ENCODE assay signal across 8 mouse cellular contexts in genomic region chr12:110600225-110600991, GRCm38 (mm10). TPM values are rescaled to one million over a fixed set of nuclear protein-coding genes. Genes with fewer than 3 reads are reported as not detected.
DNase-seq lines count a peak whose midpoint lies in the region; ATAC-seq and TF ChIP-seq lines count a peak whose summit lies in the region.

No protein-coding gene starts in this region.

- H3K27me3 ChIP-seq in heart, embryonic 12.5 days (replicated peaks): peaks cover 9% of the 10 kb centered on the region
- H3K27me3 ChIP-seq in CH12.LX (replicated peaks): no peaks in the 10 kb centered on the region
- no peaks in the 10 kb centered on the region for H3K27me3 ChIP-seq in embryonic facial prominence, embryonic 15.5 days
- peaks cover 6% of the 10 kb centered on the region; the same call in 1 of the 2 replicates for H3K27me3 ChIP-seq in limb, embryonic 15.5 days
- no peaks in the 10 kb centered on the region for H3K27me3 ChIP-seq in thymus, adult 2 months (ENCODE audit: control insufficient read depth, insufficient read depth, low read length)

- peak overlapping the region; percentile 99 for H3K4me3 ChIP-seq in heart, embryonic 12.5 days
- H3K4me3 ChIP-seq in CH12.LX (replicated peaks in 1 of 3; ENCODE audit: low read depth in 2 of 3, low read length in 2 of 3, poor library complexity in 1 of 3): peak overlapping the region; percentile 36 to 94 (median 62)
- H3K4me3 ChIP-seq in embryonic facial prominence, embryonic 15.5 days (replicated peaks): peak overlapping the region; percentile 100
- peak overlapping the region; percentile 100 for H3K4me3 ChIP-seq in limb, embryonic 15.5 days
- H3K4me3 ChIP-seq in thymus, adult 2 months (ENCODE audit: control insufficient read depth, insufficient read depth, low read length): no peak overlapping the region

- H3K9ac ChIP-seq in heart, embryonic 12.5 days: peak overlapping the region; percentile 99
- peak overlapping the region; percentile 3; the same call in 1 of the 2 replicates for H3K9ac ChIP-seq in CH12.LX (ENCODE audit: insufficient read depth, low read depth)
- H3K9ac ChIP-seq in embryonic facial prominence, embryonic 15.5 days: peak overlapping the region; percentile 100
- H3K9ac ChIP-seq in limb, embryonic 15.5 days: peak overlapping the region; percentile 26; the same call in 1 of the 2 replicates

- H3K9me3 ChIP-seq in heart, embryonic 12.5 days (replicated peaks): no peaks in the 10 kb centered on the region
- H3K9me3 ChIP-seq in CH12.LX (replicated peaks; ENCODE audit: low read length): no peaks in the 10 kb centered on the region
- no peaks in the 10 kb centered on the region for H3K9me3 ChIP-seq in embryonic facial prominence, embryonic 15.5 days (replicated peaks)
- no peaks in the 10 kb centered on the region for H3K9me3 ChIP-seq in limb, embryonic 15.5 days

- no peaks in the 10 kb centered on the region for H3K36me3 ChIP-seq in heart, embryonic 12.5 days
- peaks cover 0 to under 1% of the 10 kb centered on the region in 2 experiments for H3K36me3 ChIP-seq in CH12.LX (replicated peaks in 1 of 2; ENCODE audit: control insufficient read depth in 1 of 2, insufficient read depth in 1 of 2, low read length in 1 of 2)
- no peaks in the 10 kb centered on the region for H3K36me3 ChIP-seq in embryonic facial prominence, embryonic 15.5 days
- H3K36me3 ChIP-seq in limb, embryonic 15.5 days: no peaks in the 10 kb centered on the region
- H3K36me3 ChIP-seq in thymus, adult 2 months (ENCODE audit: control insufficient read depth, insufficient read depth, low read length): no peaks in the 10 kb centered on the region

- no peak for TF ChIP-seq RAD21 in CH12.LX (IDR thresholded peaks at IDR 0.05; ENCODE audit: low read depth, low read length)

- no peak for DNase-seq in heart, postnatal 14 days
- no peak for DNase-seq in CH12.LX (ENCODE audit: extremely low read depth)
- no peak for DNase-seq in ovary, postnatal 36 days (ENCODE audit: low spot score)
- DNase-seq in thymus, adult 2 months: no peak

- TF ChIP-seq EP300 in CH12.LX (IDR thresholded peaks at IDR 0.05; ENCODE audit: low read length): no peak

- in situ Hi-C loops in CH12.LX (cut with MboI; ENCODE audit: low pct_ligation_motif_present, low pct_unique_long_range_greater_than_20kb, low sequenced_read_pairs): no loop called here

- peaks cover 26% of the 10 kb centered on the region for H3K4me1 ChIP-seq in heart, embryonic 12.5 days (replicated peaks)
- H3K4me1 ChIP-seq in CH12.LX (ENCODE audit: control insufficient read depth in 1 of 2, insufficient read depth in 2 of 2): peaks cover 9 to 38% of the 10 kb centered on the region in 2 experiments
- H3K4me1 ChIP-seq in embryonic facial prominence, embryonic 15.5 days: peaks cover 22% of the 10 kb centered on the region
- H3K4me1 ChIP-seq in limb, embryonic 15.5 days: peaks cover 25% of the 10 kb centered on the region
- peaks cover 10% of the 10 kb centered on the region for H3K4me1 ChIP-seq in thymus, adult 2 months (replicated peaks; ENCODE audit: control insufficient read depth, insufficient read depth, low read length)

- dilution Hi-C loops in CH12.LX (cut with MboI; ENCODE audit: extremely low pct_ligation_motif_present, extremely low pct_unique_long_range_greater_than_20kb, low sequenced_read_pairs): no loop called here

- WGBS in heart, embryonic 12.5 days: 54% methylated on average over 13 of the region's 13 CpGs
- WGBS in embryonic facial prominence, embryonic 15.5 days: 58% methylated on average over 13 of the region's 13 CpGs
- WGBS in limb, embryonic 15.5 days: 58% methylated on average over 13 of the region's 13 CpGs
- WGBS in thymus, adult 2 months: 69% methylated on average over 13 of the region's 13 CpGs

- no peak for TF ChIP-seq CTCF in CH12.LX (conservative IDR thresholded peaks at IDR 0.05 in 1 of 2, IDR thresholded peaks at IDR 0.05 in 1 of 2; ENCODE audit: low read depth in 2 of 2, low read length in 2 of 2)
- no peak for TF ChIP-seq CTCF in thymus, adult 2 months (IDR thresholded peaks at IDR 0.05; ENCODE audit: borderline replicate concordance, control insufficient read depth, extremely low read depth, insufficient read depth, low read length, poor library complexity)

- H3K27ac ChIP-seq in heart, embryonic 12.5 days (ENCODE audit: poor library complexity, severe bottlenecking): no peak overlapping the region
- H3K27ac ChIP-seq in CH12.LX (ENCODE audit: insufficient read depth, low read depth): no peak overlapping the region
- no peak overlapping the region for H3K27ac ChIP-seq in embryonic facial prominence, embryonic 15.5 days (replicated peaks)
- no peak overlapping the region for H3K27ac ChIP-seq in limb, embryonic 15.5 days
- H3K27ac ChIP-seq in thymus, adult 2 months (ENCODE audit: control insufficient read depth, insufficient read depth, low read length): no peak overlapping the region

- intact Hi-C loops in heart, postnatal 14 days (cut with DNase I): no loop called here

- ATAC-seq in heart, embryonic 12.5 days (ENCODE audit: insufficient number of reproducible peaks, low FRiP score): no peak
- no peak for ATAC-seq in embryonic facial prominence, embryonic 15.5 days (ENCODE audit: insufficient number of reproducible peaks, low FRiP score, low TSS enrichment, low read depth)
- ATAC-seq in limb, embryonic 15.5 days (ENCODE audit: insufficient number of reproducible peaks, low FRiP score, low TSS enrichment, low read depth): no peak
- no peak for ATAC-seq in megakaryocyte progenitor cell, adult 5-6 weeks (replicated peaks; ENCODE audit: poor library complexity)

- peaks cover 32% of the 10 kb centered on the region for H3K79me2 ChIP-seq in CH12.LX (replicated peaks; ENCODE audit: control insufficient read depth, extremely low read depth, insufficient read depth, poor library complexity, severe bottlenecking)

- no peak for TF ChIP-seq POLR2A in CH12.LX (IDR thresholded peaks at IDR 0.05; ENCODE audit: low read depth, low read length)
- no peak for TF ChIP-seq POLR2A in thymus, adult 2 months (IDR thresholded peaks at IDR 0.05; ENCODE audit: control insufficient read depth, extremely low read depth, insufficient read depth, low read length, poor library complexity)

- peak overlapping the region; percentile 88 for H3K4me2 ChIP-seq in heart, embryonic 12.5 days
- peak overlapping the region; percentile 73 for H3K4me2 ChIP-seq in CH12.LX (ENCODE audit: insufficient read depth, low read depth, poor library complexity, severe bottlenecking)
- peak overlapping the region; percentile 54 for H3K4me2 ChIP-seq in embryonic facial prominence, embryonic 15.5 days (replicated peaks)
- H3K4me2 ChIP-seq in limb, embryonic 15.5 days: peak overlapping the region; percentile 70

TF ChIP-seq in CH12.LX, 34 proteins besides CTCF, POLR2A, EP300 and RAD21:
- TF ChIP-seq BHLHE40 (IDR thresholded peaks at IDR 0.05; ENCODE audit: low read depth, low read length) (no peak), ZKSCAN1 (IDR thresholded peaks at IDR 0.05; ENCODE audit: borderline replicate concordance, low read depth, low read length) (no peak), HCFC1 (IDR thresholded peaks at IDR 0.05; ENCODE audit: low read depth, low read length) (no peak), ETS1 (conservative IDR thresholded peaks at IDR 0.05; ENCODE audit: low read depth, low read length) (no peak), USF2 (conservative IDR thresholded peaks at IDR 0.05; ENCODE audit: low read depth, low read length) (no peak), MAX (IDR thresholded peaks at IDR 0.05; ENCODE audit: low read length) (no peak), MEF2A (IDR thresholded peaks at IDR 0.05; ENCODE audit: borderline replicate concordance, low read depth, low read length) (no peak), MAFK (IDR thresholded peaks at IDR 0.05; ENCODE audit: insufficient replicate concordance, low read length) (no peak), TCF12 (IDR thresholded peaks at IDR 0.05; ENCODE audit: low read depth, low read length) (no peak), ZMIZ1 (IDR thresholded peaks at IDR 0.05; ENCODE audit: low read depth, low read length) (no peak), RCOR1 (conservative IDR thresholded peaks at IDR 0.05; ENCODE audit: low read depth, low read length) (no peak), POLR2AphosphoS2 (IDR thresholded peaks at IDR 0.05; ENCODE audit: low read depth, low read length) (no peak), TBP (conservative IDR thresholded peaks at IDR 0.05; ENCODE audit: low read depth, low read length) (no peak), UBTF (IDR thresholded peaks at IDR 0.05; ENCODE audit: low read depth, low read length) (no peak), JUN (IDR thresholded peaks at IDR 0.05; ENCODE audit: insufficient read depth, low read depth, low read length) (no peak), ZC3H11A (IDR thresholded peaks at IDR 0.05; ENCODE audit: low read depth, low read length) (no peak), GABPA (IDR thresholded peaks at IDR 0.05; ENCODE audit: insufficient replicate concordance, low read depth, low read length) (no peak), ZNF384 (IDR thresholded peaks at IDR 0.05; ENCODE audit: low read depth, low read length) (no peak), MAZ (IDR thresholded peaks at IDR 0.05; ENCODE audit: low read depth, low read length) (no peak), SIN3A (IDR thresholded peaks at IDR 0.05; ENCODE audit: low read length) (no peak)

RNA-seq across cellular contexts. Expression of gene Dync1h1, which starts 0.8 kb away (rescaled TPM):
- 48.2 and 61.5 TPM in 2 replicates for polyA plus RNA-seq in heart, embryonic 12.5 days (2016; fragmentation: Nextera tagmentation; extraction: Ambion mirVana)
- total RNA-seq in heart, postnatal 14 days (2021): 100 to 1,000 TPM; 147 to 161 TPM
- 96.1 and 114 TPM in 2 replicates for total RNA-seq in CH12.LX (2012; rRNA removed)
- 24.9 and 25.7 TPM in 2 replicates for total RNA-seq in CH12.LX (2014; rRNA removed)
- 71.7 and 80.1 TPM in 2 replicates for polyA plus RNA-seq in CH12.LX (2012; ENCODE audit: insufficient read length, low read depth)
- polyA plus RNA-seq in embryonic facial prominence, embryonic 15.5 days (2015; fragmentation: Nextera tagmentation; extraction: Ambion mirVana): 45.7 and 54.2 TPM in 2 replicates
- 43.2 and 47.2 TPM in 2 replicates for polyA plus RNA-seq in limb, embryonic 15.5 days (2015; fragmentation: Nextera tagmentation; extraction: Ambion mirVana)
- polyA plus RNA-seq in thymus, adult 2 months (2012; rRNA removed): 332 and 341 TPM in 2 replicates
- total RNA-seq in megakaryocyte progenitor cell, adult 5-6 weeks (2015): 60.2 and 64.4 TPM in 2 replicates
- total RNA-seq in megakaryocyte progenitor cell, adult 5-6 weeks (2017): 91.9 and 102 TPM in 2 replicates

Comparison
In these comparisons a context has a peak if more than half of its experiments do, and no peak if none do; other contexts are left out.
1. H3K9ac ChIP-seq: peak in every context shown above with its lines; median percentile 100 in embryonic facial prominence, embryonic 15.5 days; 99 in heart, embryonic 12.5 days; 26 in limb, embryonic 15.5 days; 3 in CH12.LX.